Mouse (Mus musculus) stomach, postnatal 0 days (tissue): ENCODE data around the gene Zfp775. TPM values are rescaled to one million over a fixed set of nuclear protein-coding genes. Genes with fewer than 3 reads are reported as not detected.

Source experiments
- ATAC-seq: fragments of 200-750 bp; cut with Nextera tagmentation; 2 replicates; pipeline ENCODE4 v1.8.0; 2017; ENCODE audit not compliant: low FRiP score, low TSS enrichment
- DNase-seq: peaks from one replicate; pipeline ENCODE4 v3.0.0-alpha.2; 2016; ENCODE audit warnings: low spot score
- H3K27ac ChIP-seq: fragments of 300-500 bp; sonication (generic); replicated peaks from 2 replicates; pipeline ENCODE4 v1.5.1; 2014; ENCODE audit warnings: mild to moderate bottlenecking, control low read depth
- H3K27me3 ChIP-seq: fragments of 300-500 bp; sonication (generic); 2 replicates; pipeline ENCODE4 v1.6.1; 2014; ENCODE audit warnings: low read length; ENCODE audit not compliant: control insufficient read depth, insufficient read depth
- H3K36me3 ChIP-seq: fragments of 300-500 bp; sonication (generic); 2 replicates; pipeline ENCODE4 v1.6.1; 2014; ENCODE audit warnings: low read length, mixed read lengths; ENCODE audit not compliant: control insufficient read depth, insufficient read depth
- H3K4me1 ChIP-seq: fragments of 300-500 bp; sonication (generic); replicated peaks from 2 replicates; pipeline ENCODE4 v1.6.1; 2014; ENCODE audit warnings: antibody characterized with exemption; ENCODE audit not compliant: control insufficient read depth, insufficient read depth
- H3K4me2 ChIP-seq: fragments of 300-500 bp; sonication (generic); replicated peaks from 2 replicates; pipeline ENCODE4 v1.6.1; 2014; ENCODE audit warnings: low read depth, mild to moderate bottlenecking, control low read depth, moderate library complexity
- H3K4me3 ChIP-seq: fragments of 300-500 bp; sonication (generic); 2 replicates; pipeline ENCODE4 v1.5.1; 2014; ENCODE audit warnings: low read depth, low read length, control low read depth
- H3K9ac ChIP-seq: fragments of 300-500 bp; sonication (generic); 2 replicates; pipeline ENCODE4 v1.6.1; 2014; ENCODE audit warnings: mild to moderate bottlenecking, low read length, control low read depth, mixed read lengths
- H3K9me3 ChIP-seq: fragments of 300-500 bp; sonication (generic); 2 replicates; pipeline ENCODE4 v1.6.1; 2016; ENCODE audit warnings: low read length; ENCODE audit not compliant: control insufficient read depth
- CTCF ChIP-seq: IDR thresholded peaks from 2 replicates; pipeline ENCODE4 v1.5.1; 2016; ENCODE audit warnings: antibody characterized with exemption, low read depth, mild to moderate bottlenecking, moderate library complexity
- EP300 ChIP-seq: optimal IDR thresholded peaks from 2 replicates; pipeline ENCODE3; 2016; ENCODE audit warnings: antibody characterized with exemption
- WGBS: fragments of 180-500 bp; shearing (Covaris S2); extraction: QIAGEN DNeasy Blood & Tissue Kit; methylation state at CpG from one replicate; pipeline ENCODE4 v1.1.7; 2014; 5-methylcytosine and 5-hydroxymethylcytosine counted together
- polyA plus RNA-seq: library from polyadenylated mRNA; unstranded; fragments of >200 nt; fragmentation: Nextera tagmentation; extraction: Ambion mirVana; gene quantifications from 2 replicates; pipeline ENCODE4 v1.2.1, GENCODE M21; 2015

Zfp775 gene
- polyA plus RNA-seq, 1 experiment from 2014 or later: 2.2 TPM

DNA sequence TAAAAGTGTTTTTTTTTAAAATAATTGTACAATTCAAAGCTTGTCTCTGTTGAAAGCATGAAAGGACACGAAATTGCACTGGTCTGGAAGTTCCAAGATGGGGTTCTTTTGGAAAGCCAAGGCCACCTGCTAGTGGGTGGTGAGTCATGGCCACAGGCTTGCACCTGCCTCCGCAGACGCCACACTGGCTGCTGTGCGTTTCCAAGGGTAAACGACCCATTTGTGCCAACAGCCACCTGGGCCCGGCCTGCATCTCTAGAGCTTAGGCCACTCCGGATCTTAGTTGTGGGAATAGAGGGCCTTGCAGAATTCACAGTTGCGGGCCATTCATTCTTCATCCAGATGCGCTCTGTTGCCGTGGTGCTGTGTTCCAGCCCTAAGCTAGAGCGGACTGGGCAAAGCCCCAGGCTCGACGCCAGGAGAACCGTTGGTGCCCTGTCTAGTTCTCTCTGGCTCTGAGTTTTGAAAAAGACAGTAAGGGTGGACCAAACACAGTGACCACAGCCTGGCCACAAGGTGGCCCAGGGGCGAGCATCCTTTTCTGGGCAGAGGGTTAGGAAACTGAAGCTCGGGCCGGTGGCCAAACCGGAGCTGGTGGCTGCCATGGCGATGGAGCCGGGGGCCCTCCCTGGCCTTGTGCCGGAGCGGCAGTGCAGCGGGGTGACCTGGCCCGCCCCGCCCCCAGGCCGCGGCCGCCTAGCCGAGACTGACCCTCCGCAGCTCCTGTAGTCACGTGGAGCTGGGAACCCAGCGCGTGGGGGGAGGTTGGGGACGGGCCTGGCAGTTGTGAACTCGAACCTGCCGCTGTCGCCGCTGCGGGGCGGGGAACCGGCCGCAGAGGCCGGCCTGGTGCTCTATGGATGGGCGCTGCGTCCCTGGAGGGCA, 8.5 kb upstream of the Zfp775 start, which contains the start of the genes Repin1 and Gm44965:
Gene Repin1 (plus strand): TSS at position 726 of the 885 bp plus-strand sequence.
Gene Gm44965 (plus strand): TSS at position 784 of the 885 bp plus-strand sequence.
- H3K9me3 ChIP-seq: no peaks in the 10 kb centered on the region
- ATAC-seq: peak; percentile 91
- DNase-seq: peak; percentile 91
- TF ChIP-seq CTCF (peak; percentile 64), EP300 (no peak)
- peak within 1 kb of the TSS; percentile 92 for H3K9ac ChIP-seq
- peak within 1 kb of the TSS; percentile 86 for H3K4me2 ChIP-seq
- H3K36me3 ChIP-seq: peaks cover 19% of the 10 kb centered on the region
- H3K27me3 ChIP-seq: no peaks in the 10 kb centered on the region
- H3K27ac ChIP-seq: peak within 1 kb of the TSS; percentile 91
- WGBS: 7% methylated on average over 44 of the region's 45 CpGs
- peaks cover 11% of the 10 kb centered on the region; the same call in 1 of the 2 replicates for H3K4me1 ChIP-seq
- H3K4me3 ChIP-seq: peak within 1 kb of the TSS; percentile 73

- 2% methylated on average over 41 of the region's 41 CpGs for WGBS
- Histone ChIP-seq H3K4me2 (peak overlapping the region; percentile 86), H3K36me3 (peaks cover 19% of the 10 kb centered on the region), H3K9me3 (no peaks in the 10 kb centered on the region), H3K27me3 (no peaks in the 10 kb centered on the region), H3K4me3 (peak overlapping the region; percentile 73), H3K4me1 (peaks cover 8% of the 10 kb centered on the region; the same call in 1 of the 2 replicates), H3K9ac (peak overlapping the region; percentile 92), H3K27ac (peak overlapping the region; percentile 91)
- DNase-seq: no peak
- ATAC-seq: peak; percentile 68
- TF ChIP-seq CTCF: no peak
- no peak for TF ChIP-seq EP300
These were observed 7.7 kb upstream of the Zfp775 start for GRCm38 (mm10) chr6:48594043-48594738.

DNA sequence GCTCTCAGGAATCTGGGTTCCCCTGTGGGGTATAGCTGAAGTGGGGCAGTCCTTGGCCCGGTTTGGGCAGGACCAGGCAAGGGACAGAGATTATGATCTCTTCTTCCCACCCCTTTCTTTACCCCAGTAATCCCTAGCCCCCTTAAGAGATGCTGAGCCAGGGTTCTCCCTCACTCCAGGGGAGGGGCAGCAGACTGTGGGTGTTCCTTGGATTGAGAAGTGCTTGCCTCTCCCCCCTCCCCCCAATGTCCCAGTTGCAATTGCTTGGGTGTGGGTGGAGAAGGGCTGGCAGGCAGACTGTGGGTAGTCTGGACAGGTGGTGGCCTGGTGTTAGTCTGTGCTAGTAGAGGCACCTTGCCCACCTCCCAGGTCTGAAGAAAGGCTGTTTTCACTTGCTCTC, 6.6 kb upstream of the Zfp775 start:
- TF ChIP-seq CTCF (no peak), EP300 (no peak)
- Histone ChIP-seq H3K4me2 (peak overlapping the region; percentile 86), H3K9ac (no peak overlapping the region), H3K4me3 (no peak overlapping the region), H3K36me3 (peaks cover 19% of the 10 kb centered on the region), H3K9me3 (no peaks in the 10 kb centered on the region), H3K4me1 (peaks cover 8% of the 10 kb centered on the region; the same call in 1 of the 2 replicates), H3K27me3 (no peaks in the 10 kb centered on the region), H3K27ac (peak overlapping the region; percentile 91; the same call in 1 of the 2 replicates)
- DNase-seq (no peak), ATAC-seq (no peak)
- 42% methylated on average over 1 of the region's 1 CpGs for WGBS

GRCm38 (mm10) chr6:48596545-48597232, 5.2 kb upstream of the Zfp775 start:
- TF ChIP-seq EP300: no peak
- TF ChIP-seq CTCF: no peak
- no peak overlapping the region for H3K9ac ChIP-seq
- 95% methylated on average over 43 of the region's 45 CpGs for WGBS

DNA sequence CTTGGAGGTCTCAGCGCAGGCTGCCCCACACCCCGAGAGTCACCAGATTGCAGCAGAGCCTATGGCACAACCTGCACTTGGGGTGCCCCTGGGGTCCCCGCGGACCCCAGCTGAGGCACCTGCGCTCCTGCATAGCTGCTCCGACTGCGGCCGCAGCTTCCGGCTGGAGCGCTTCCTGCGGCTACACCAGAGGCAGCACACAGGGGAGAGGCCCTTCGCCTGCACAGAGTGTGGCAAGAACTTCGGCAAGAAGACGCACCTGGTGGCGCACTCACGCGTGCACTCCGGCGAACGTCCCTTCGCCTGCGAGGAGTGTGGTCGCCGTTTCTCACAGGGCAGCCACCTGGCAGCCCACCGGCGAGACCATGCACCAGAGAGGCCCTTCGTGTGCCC, 4.6 kb upstream of the Zfp775 start:
- H3K9me3 ChIP-seq: no peaks in the 10 kb centered on the region
- WGBS: 97% methylated on average over 27 of the region's 27 CpGs
- ATAC-seq (no peak), DNase-seq (no peak)
- H3K36me3 ChIP-seq: peaks cover 19% of the 10 kb centered on the region
- no peak for TF ChIP-seq CTCF
- TF ChIP-seq EP300: no peak
- H3K27me3 ChIP-seq: no peaks in the 10 kb centered on the region
- H3K4me1 ChIP-seq: peaks cover 8% of the 10 kb centered on the region; the same call in 1 of the 2 replicates
- H3K4me2 ChIP-seq: no peak overlapping the region
- H3K9ac ChIP-seq: no peak overlapping the region
- no peak overlapping the region for H3K4me3 ChIP-seq
- H3K27ac ChIP-seq: no peak overlapping the region

More at GRCm38 (mm10) chr6:48596545-48597232, 5.2 kb upstream of the Zfp775 start:
- Histone ChIP-seq H3K4me1 (peaks cover 8% of the 10 kb centered on the region; the same call in 1 of the 2 replicates), H3K4me3 (no peak overlapping the region), H3K27me3 (no peaks in the 10 kb centered on the region), H3K27ac (no peak overlapping the region), H3K36me3 (peaks cover 19% of the 10 kb centered on the region), H3K9me3 (no peaks in the 10 kb centered on the region), H3K4me2 (no peak overlapping the region)
- DNase-seq: no peak
- ATAC-seq: no peak
